Mouse (Mus musculus): ENCODE results near the gene Ubr3. TPM values are rescaled to one million over a fixed set of nuclear protein-coding genes. Genes with fewer than 3 reads are reported as not detected.
"Not testable (repeated sequence)": the region's sequence is repeated elsewhere in the genome, so short reads cannot be mapped to it uniquely, and the experiment has no call there.

The Ubr3 gene
- polyA plus RNA-seq, 1 experiment = 63.2 TPM

DNA sequence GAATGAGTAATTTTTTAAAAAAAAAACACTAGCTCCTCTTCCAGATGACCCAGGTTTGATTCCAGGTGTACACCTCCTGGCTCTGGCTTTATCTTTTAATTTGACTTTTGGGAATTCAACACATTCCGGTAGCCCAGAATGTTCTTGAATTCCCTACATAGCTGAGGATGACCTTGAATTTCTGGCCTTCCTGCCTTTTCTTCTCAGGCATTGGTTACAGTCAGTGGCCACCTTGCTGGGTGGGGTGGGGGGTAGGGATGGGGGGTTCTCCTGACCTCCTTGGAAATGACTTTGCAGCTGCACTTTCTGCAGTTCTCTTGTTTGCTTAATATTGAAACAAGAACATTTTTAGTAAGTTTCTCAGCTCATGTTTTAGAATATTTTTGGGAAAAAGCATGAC is 3.9 kb upstream of the Ubr3 start:
- DNase-seq = no peak
- 87% methylated on average over 1 of the region's 1 CpGs for WGBS
- H3K4me1 ChIP-seq (ENCODE audit: control insufficient read depth, insufficient read depth, low read length) = no peaks in the 10 kb centered on the region
- no peaks in the 10 kb centered on the region; the same call in 1 of the 2 replicates for H3K27me3 ChIP-seq (ENCODE audit: control insufficient read depth, insufficient read depth, low read length)
- no peak for TF ChIP-seq POLR2A (IDR thresholded peaks at IDR 0.05; ENCODE audit: borderline replicate concordance, insufficient read depth, low read length)
- no peak for TF ChIP-seq CTCF (IDR thresholded peaks at IDR 0.05; ENCODE audit: borderline replicate concordance, insufficient read depth, low read depth, low read length)
- H3K27ac ChIP-seq (ENCODE audit: insufficient read depth, low read length) = no peak overlapping the region
- no peak overlapping the region for H3K4me3 ChIP-seq (replicated peaks; ENCODE audit: insufficient read depth, low read depth, low read length)

DNA sequence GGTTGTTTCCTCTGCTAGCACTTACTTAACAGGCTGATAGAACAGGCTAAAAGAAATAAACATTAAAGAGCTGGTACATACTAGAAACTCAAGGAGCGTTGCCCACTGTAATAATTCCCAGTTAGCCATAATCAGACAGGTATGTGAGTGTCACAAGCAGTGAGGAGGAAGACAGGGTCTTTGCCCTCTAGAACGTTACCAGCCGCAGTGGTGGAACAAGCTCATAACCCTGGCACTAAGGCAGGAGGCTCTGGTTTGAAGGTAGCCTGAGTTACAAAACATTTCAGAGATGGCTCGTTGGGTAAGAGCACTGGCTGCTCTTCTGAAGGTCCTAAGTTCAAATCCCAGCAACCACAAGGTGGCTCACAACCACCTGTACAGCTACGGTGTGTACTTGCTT is 3.2 kb upstream of the Ubr3 start:
- no peak overlapping the region for H3K27ac ChIP-seq (ENCODE audit: insufficient read depth, low read length)
- H3K4me3 ChIP-seq (replicated peaks; ENCODE audit: insufficient read depth, low read depth, low read length) = no peak overlapping the region
- no peaks in the 10 kb centered on the region for H3K4me1 ChIP-seq (ENCODE audit: control insufficient read depth, insufficient read depth, low read length)
- no peaks in the 10 kb centered on the region; the same call in 1 of the 2 replicates for H3K27me3 ChIP-seq (ENCODE audit: control insufficient read depth, insufficient read depth, low read length)
- no peak for TF ChIP-seq CTCF (IDR thresholded peaks at IDR 0.05; ENCODE audit: borderline replicate concordance, insufficient read depth, low read depth, low read length)
- no peak for TF ChIP-seq POLR2A (IDR thresholded peaks at IDR 0.05; ENCODE audit: borderline replicate concordance, insufficient read depth, low read length)
- DNase-seq = no peak
- WGBS = 89% methylated on average over 5 of the region's 5 CpGs

DNA sequence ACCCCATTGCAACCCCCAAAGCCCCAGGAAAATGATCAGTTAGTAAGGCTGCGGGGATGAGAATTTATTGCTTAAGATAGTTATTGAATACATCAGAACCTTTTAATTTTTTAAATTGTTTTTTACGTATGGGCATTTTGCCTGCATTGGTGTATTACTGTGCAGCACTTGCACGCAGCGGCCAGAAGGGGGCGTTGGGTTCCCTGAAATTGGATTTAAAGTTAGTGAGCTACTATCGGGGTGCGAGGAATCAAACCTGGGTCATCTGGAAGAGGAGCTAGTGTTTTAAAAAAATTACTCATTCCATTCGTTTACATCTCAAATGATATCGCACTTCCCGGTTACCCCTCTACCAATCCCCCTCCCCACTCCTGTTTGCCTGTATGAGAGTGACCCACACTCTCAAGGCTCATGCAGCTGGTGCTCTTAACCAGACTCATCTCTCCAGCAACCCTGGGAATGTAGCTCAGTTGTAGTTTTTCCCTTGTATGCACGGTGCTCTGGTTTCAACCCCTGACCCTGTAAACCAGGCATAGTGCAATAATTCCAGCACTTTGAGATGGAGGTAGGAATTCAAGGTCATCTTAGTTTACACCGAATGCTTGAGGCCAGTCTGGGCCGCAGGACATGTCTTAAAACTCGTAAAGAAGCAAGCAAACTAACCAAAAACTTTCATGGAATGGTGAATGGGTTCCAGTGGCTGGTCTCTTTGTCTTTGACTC is 1.4 kb upstream of the Ubr3 start:
- H3K27ac ChIP-seq (ENCODE audit: insufficient read depth, low read length) = no peak overlapping the region

DNA sequence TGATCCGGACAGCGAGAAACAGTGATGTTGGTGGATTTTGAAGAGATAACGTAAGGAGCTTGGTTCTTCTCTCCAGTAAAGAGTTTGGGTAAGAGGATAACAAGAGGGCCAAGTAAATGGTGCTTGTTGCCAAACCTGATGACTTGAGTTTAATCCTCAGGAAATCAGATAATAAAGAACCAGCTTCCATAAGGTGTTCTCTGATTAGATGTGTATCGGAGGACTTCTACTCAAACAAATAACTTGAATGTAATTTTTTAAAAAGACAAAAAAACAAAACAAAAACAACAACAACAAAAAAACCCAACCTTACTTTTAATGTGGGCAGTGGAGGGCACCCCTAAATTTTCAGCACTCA is 843 bp upstream of the Ubr3 start:
- no peak for TF ChIP-seq POLR2A (IDR thresholded peaks at IDR 0.05; ENCODE audit: borderline replicate concordance, insufficient read depth, low read length)
- no peak for TF ChIP-seq CTCF (IDR thresholded peaks at IDR 0.05; ENCODE audit: borderline replicate concordance, insufficient read depth, low read depth, low read length)
- no peak overlapping the region for H3K4me3 ChIP-seq (replicated peaks; ENCODE audit: insufficient read depth, low read depth, low read length)
- H3K27ac ChIP-seq (ENCODE audit: insufficient read depth, low read length) = no peak overlapping the region
- no peaks in the 10 kb centered on the region for H3K27me3 ChIP-seq (ENCODE audit: control insufficient read depth, insufficient read depth, low read length)
- H3K4me1 ChIP-seq (ENCODE audit: control insufficient read depth, insufficient read depth, low read length) = no peaks in the 10 kb centered on the region
- DNase-seq = no peak
- WGBS = 97% methylated on average over 4 of the region's 4 CpGs

More for the DNA sequence above, 1.4 kb upstream of the Ubr3 start:
- WGBS = 62% methylated on average over 14 of the region's 14 CpGs
- no peak for DNase-seq
- peak; percentile 12; the same call in 1 of the 2 replicates for TF ChIP-seq CTCF (IDR thresholded peaks at IDR 0.05; ENCODE audit: borderline replicate concordance, insufficient read depth, low read depth, low read length)
- TF ChIP-seq POLR2A (IDR thresholded peaks at IDR 0.05; ENCODE audit: borderline replicate concordance, insufficient read depth, low read length) = no peak
- no peak overlapping the region for H3K4me3 ChIP-seq (replicated peaks; ENCODE audit: insufficient read depth, low read depth, low read length)
- no peaks in the 10 kb centered on the region; the same call in 1 of the 2 replicates for H3K27me3 ChIP-seq (ENCODE audit: control insufficient read depth, insufficient read depth, low read length)
- no peaks in the 10 kb centered on the region for H3K4me1 ChIP-seq (ENCODE audit: control insufficient read depth, insufficient read depth, low read length)

DNA sequence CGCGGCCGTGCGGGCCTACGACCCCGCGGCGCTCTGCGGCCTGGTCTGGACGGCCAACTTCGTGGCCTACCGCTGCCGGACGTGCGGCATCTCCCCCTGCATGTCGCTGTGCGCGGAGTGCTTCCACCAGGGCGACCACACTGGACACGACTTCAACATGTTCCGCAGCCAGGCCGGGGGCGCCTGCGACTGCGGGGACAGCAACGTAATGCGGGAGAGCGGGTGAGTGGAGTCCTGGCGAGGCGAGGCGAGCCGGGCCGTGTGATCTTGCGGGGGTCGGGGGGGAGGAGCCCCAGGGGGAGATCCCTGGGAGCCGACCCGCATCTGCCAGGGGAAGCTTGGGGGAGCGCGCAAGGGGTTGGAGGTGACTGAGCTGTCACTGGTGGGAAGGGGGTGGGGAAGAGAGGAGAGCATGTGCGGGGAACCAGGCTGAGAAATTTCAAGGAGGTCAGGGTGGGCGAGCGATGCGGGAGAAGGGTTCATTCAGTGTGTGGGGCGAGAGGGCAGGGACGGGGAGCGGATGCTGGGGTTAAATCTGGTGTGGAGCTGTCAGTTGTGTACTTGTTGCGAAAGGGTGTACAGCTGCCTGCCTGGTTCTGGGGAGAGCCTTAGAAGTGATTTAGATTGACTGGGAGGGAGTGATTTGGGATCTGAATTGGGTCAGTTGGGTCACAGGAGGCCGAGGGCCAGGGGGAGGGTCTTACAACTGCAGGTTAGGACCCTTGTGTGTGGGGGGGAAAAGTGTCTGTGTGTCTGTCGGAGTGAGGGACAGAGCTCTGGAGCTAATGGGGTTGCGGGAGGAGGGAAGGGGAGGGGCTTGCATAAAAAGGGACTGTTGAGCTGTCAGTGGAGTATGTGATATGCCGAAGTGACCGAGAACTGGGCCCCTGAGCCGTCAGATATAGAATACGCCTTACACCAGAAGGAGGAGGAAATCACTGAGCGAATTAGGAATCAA is 851 bp downstream of the Ubr3 start:
- H3K4me3 ChIP-seq (replicated peaks; ENCODE audit: insufficient read depth, low read depth, low read length) = peak overlapping the region; percentile 88
- H3K4me1 ChIP-seq (ENCODE audit: control insufficient read depth, insufficient read depth, low read length) = no peaks in the 10 kb centered on the region
- WGBS = 1% methylated on average over 55 of the region's 55 CpGs
- peak overlapping the region; percentile 74 for H3K27ac ChIP-seq (ENCODE audit: insufficient read depth, low read length)
- no peaks in the 10 kb centered on the region for H3K27me3 ChIP-seq (ENCODE audit: control insufficient read depth, insufficient read depth, low read length)
- TF ChIP-seq POLR2A (IDR thresholded peaks at IDR 0.05; ENCODE audit: borderline replicate concordance, insufficient read depth, low read length) (no peak), CTCF (IDR thresholded peaks at IDR 0.05; ENCODE audit: borderline replicate concordance, insufficient read depth, low read depth, low read length) (no peak)
- peak; percentile 54 to 56 for DNase-seq

DNA sequence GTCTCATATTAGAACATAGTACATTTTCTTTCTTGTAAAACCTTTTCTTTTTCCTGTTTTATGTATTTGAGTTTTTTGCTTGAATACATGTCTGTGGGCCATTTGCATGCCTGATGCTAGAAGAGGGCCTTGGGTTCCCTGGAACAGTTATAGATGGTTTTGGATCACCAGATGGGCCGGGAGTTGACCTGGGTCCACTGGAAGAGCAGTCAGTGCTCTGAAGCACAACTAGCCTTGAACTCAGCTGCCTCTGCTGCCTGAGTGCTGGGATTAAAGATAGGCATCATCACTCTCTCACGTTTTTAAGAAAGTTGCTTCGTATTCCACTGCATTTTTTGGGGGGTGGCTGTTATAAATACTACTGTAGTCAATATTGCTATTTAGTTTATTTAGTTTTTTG is 6.5 kb downstream of the Ubr3 start:
- Histone ChIP-seq H3K27ac (ENCODE audit: insufficient read depth, low read length) (no peak overlapping the region), H3K4me3 (replicated peaks; ENCODE audit: insufficient read depth, low read depth, low read length) (no peak overlapping the region), H3K4me1 (ENCODE audit: control insufficient read depth, insufficient read depth, low read length) (no peaks in the 10 kb centered on the region; the same call in 1 of the 2 replicates), H3K27me3 (ENCODE audit: control insufficient read depth, insufficient read depth, low read length) (no peaks in the 10 kb centered on the region)
- WGBS = 92% methylated on average over 3 of the region's 3 CpGs
- DNase-seq = no peak
- TF ChIP-seq CTCF (IDR thresholded peaks at IDR 0.05; ENCODE audit: borderline replicate concordance, insufficient read depth, low read depth, low read length) (no peak), POLR2A (IDR thresholded peaks at IDR 0.05; ENCODE audit: borderline replicate concordance, insufficient read depth, low read length) (no peak)

DNA sequence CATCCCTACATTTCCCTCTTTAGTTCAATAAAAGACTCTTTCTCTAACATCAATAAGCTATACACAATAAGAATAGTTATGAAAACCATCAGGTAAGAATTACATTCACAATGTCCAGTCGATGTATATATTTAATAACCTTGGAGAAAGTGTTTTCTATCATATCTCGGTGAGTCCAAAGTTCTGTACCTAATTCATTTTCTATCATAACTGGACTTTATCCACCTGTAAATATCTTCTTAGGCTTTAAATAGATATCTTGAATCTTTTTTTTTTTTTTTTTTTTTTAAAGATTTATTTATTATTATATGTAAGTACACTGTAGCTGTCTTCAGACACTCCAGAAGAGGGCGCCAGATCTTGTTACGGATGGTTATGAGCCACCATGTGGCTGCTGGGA is 10.3 kb downstream of the Ubr3 start:
- DNase-seq; H3K4me1 ChIP-seq (ENCODE audit: control insufficient read depth, insufficient read depth, low read length); H3K27ac ChIP-seq (ENCODE audit: insufficient read depth, low read length); H3K4me3 ChIP-seq (replicated peaks; ENCODE audit: insufficient read depth, low read depth, low read length); H3K27me3 ChIP-seq (ENCODE audit: control insufficient read depth, insufficient read depth, low read length): not testable (repeated sequence)
- 88% methylated on average over 4 of the region's 4 CpGs for WGBS

DNA sequence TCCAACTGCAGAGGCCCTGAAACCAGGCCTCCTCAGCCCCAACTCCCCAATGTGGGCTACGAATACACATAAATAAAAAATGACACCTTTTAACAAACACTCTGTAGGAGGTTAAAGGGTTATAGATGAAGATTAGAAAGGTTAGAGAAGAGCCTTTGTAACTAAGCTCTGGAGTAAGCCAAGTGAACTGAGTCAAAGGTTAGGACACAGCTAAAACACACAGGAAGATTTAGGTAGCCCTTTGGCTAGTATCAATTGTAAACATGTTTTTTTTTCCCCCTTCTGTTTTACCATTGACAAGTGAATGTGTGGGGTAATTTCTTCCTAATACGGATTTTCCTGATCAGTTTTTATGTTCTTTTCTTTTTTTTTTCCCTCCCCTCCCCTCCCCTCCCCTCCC is 15.8 kb downstream of the Ubr3 start:
- no peaks in the 10 kb centered on the region for H3K27me3 ChIP-seq (ENCODE audit: control insufficient read depth, insufficient read depth, low read length)
- no peak for DNase-seq
- 63% methylated on average over 2 of the region's 2 CpGs for WGBS
- H3K4me1 ChIP-seq (ENCODE audit: control insufficient read depth, insufficient read depth, low read length) = no peaks in the 10 kb centered on the region; the same call in 1 of the 2 replicates
- H3K27ac ChIP-seq (ENCODE audit: insufficient read depth, low read length) = no peak overlapping the region
- no peak for TF ChIP-seq POLR2A (IDR thresholded peaks at IDR 0.05; ENCODE audit: borderline replicate concordance, insufficient read depth, low read length)
- TF ChIP-seq CTCF (IDR thresholded peaks at IDR 0.05; ENCODE audit: borderline replicate concordance, insufficient read depth, low read depth, low read length) = no peak
- no peak overlapping the region for H3K4me3 ChIP-seq (replicated peaks; ENCODE audit: insufficient read depth, low read depth, low read length)

Data from cerebellum, adult 2 months (tissue).